In genomic region chr6:92290826-92291225, GRCm38 (mm10) we compare ENCODE assay signal across 13 mouse cellular contexts. TPM values are rescaled to one million over a fixed set of nuclear protein-coding genes. Genes with fewer than 3 reads are reported as not detected.
"Had no signal": no experiment of that assay in that cellular context is flagged by ENCODE, and none has a peak within 500 bp of the region (broad histone marks: within the 10 kb centered on the region; RNA-seq: fewer than 3 reads in every experiment).

No protein-coding gene starts in this region.

- H3K4me3 ChIP-seq: limb, embryonic 13.5 days; liver, embryonic 12.5 days; midbrain, embryonic 12.5 days; neural tube, embryonic 13.5 days had no signal

- H3K27me3 ChIP-seq: limb, embryonic 13.5 days; liver, embryonic 12.5 days; midbrain, embryonic 12.5 days; neural tube, embryonic 13.5 days had no signal

- H3K27ac ChIP-seq: limb, embryonic 13.5 days; liver, embryonic 12.5 days; midbrain, embryonic 12.5 days; neural tube, embryonic 13.5 days had no signal

- H3K9ac ChIP-seq: limb, embryonic 13.5 days; liver, embryonic 12.5 days; midbrain, embryonic 12.5 days; neural tube, embryonic 13.5 days had no signal

- H3K36me3 ChIP-seq: limb, embryonic 13.5 days; liver, embryonic 12.5 days; midbrain, embryonic 12.5 days; neural tube, embryonic 13.5 days had no signal

- ATAC-seq: liver, embryonic 12.5 days; midbrain, embryonic 16.5 days had no signal

- H3K4me2 ChIP-seq: limb, embryonic 13.5 days; liver, embryonic 12.5 days; midbrain, embryonic 12.5 days; neural tube, embryonic 13.5 days had no signal

- H3K9me3 ChIP-seq: limb, embryonic 13.5 days; liver, embryonic 12.5 days; midbrain, embryonic 12.5 days; neural tube, embryonic 13.5 days had no signal

- DNase-seq: kidney, postnatal 14 days; left cerebral cortex, postnatal 4 days; lung, adult 18-20 months; retina, postnatal 1 day; right cerebral cortex, postnatal 14 days; thymus, postnatal 36 days had no signal

- H3K4me1 ChIP-seq: limb, embryonic 13.5 days; liver, embryonic 12.5 days; midbrain, embryonic 12.5 days; neural tube, embryonic 13.5 days had no signal

RNA-seq across cellular contexts. Expression of gene Trh, which starts 46.4 kb away (rescaled TPM):
- total RNA-seq: megakaryocyte-erythroid progenitor cell, adult 5-6 weeks had no signal
- polyA plus RNA-seq: large intestine, adult 2 months; limb, embryonic 13.5 days; liver, embryonic 12.5 days had no signal
